Mouse (Mus musculus): ENCODE measurements at regions not wholly inside any gene's neighbourhood (a gene's known extent, or its start where the extent isn't known, plus 50 kb on each side); places are given as distances from the start of the nearest gene placed in this dataset.

DNA sequence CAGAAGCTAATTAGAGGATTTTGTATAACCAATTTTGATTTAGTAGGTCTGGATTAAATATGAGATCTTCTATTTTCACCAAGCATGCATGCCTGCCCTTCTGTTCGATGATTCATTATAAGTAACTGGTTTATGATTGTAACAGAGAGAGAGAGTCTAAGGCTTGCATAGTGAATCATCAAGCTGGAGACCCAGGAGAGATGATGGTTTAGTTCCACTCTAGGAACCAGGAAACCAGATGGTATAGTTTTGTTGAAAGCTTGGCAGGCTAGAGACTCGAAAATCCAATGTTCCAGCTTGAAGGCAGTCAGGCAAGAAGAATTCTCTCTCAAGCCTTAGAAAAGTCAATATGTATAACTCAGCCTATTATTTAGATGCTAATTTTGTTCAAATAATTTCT lies 3475.7 kb downstream of the 9330182O14Rik start:
- TF ChIP-seq CTCF (IDR thresholded peaks at IDR 0.05; ENCODE audit: low read depth) (no peak), EP300 (optimal IDR thresholded peaks at IDR 0.05) (no peak)
